Mouse (Mus musculus): Measurements from ENCODE around the gene Coa4. TPM values are rescaled to one million over a fixed set of nuclear protein-coding genes. Genes with fewer than 3 reads are reported as not detected.

Gene Coa4
- polyA plus RNA-seq, 1 experiment = not detected

GRCm38 (mm10) chr7:100570930-100571715, 34.3 kb downstream of the Coa4 start:
- H3K4me3 ChIP-seq (ENCODE audit: insufficient read depth, low read depth, low read length) = no peak overlapping the region
- no peaks in the 10 kb centered on the region for H3K4me1 ChIP-seq (ENCODE audit: control insufficient read depth, insufficient read depth, low read length)
- TF ChIP-seq POLR2A (IDR thresholded peaks at IDR 0.05; ENCODE audit: insufficient read depth, low read depth, low read length) = no peak
- H3K27ac ChIP-seq (ENCODE audit: insufficient read depth, low read depth, low read length) = no peak overlapping the region
- WGBS = 96% methylated on average over 3 of the region's 3 CpGs

DNA sequence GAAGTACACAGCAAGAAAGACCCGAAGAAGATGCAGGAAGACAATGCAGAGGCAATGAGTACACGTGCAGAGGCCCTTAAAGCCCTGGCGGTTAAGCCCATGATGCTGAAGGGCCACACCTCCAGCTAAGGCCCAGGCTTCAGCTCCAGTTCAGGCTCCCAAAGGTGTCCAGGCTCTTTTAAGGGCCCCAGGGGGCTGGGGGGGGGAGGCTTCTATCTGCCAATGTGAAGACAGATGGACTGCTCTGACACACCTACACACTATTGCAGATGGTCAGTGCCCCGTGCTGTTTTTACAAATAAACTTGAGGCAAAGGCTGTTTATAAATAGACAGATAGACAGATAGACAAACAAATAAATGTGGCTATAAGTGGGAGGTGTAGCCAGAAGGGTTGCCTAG, 35.2 kb downstream of the Coa4 start:
- Histone ChIP-seq H3K4me3 (ENCODE audit: insufficient read depth, low read depth, low read length) (no peak overlapping the region), H3K27ac (ENCODE audit: insufficient read depth, low read depth, low read length) (no peak overlapping the region), H3K4me1 (ENCODE audit: control insufficient read depth, insufficient read depth, low read length) (no peaks in the 10 kb centered on the region)
- 94% methylated on average over 4 of the region's 4 CpGs for WGBS
- TF ChIP-seq CTCF (IDR thresholded peaks at IDR 0.05; ENCODE audit: insufficient read depth, low read depth, low read length) = no peak
- TF ChIP-seq POLR2A (IDR thresholded peaks at IDR 0.05; ENCODE audit: insufficient read depth, low read depth, low read length) = no peak

DNA sequence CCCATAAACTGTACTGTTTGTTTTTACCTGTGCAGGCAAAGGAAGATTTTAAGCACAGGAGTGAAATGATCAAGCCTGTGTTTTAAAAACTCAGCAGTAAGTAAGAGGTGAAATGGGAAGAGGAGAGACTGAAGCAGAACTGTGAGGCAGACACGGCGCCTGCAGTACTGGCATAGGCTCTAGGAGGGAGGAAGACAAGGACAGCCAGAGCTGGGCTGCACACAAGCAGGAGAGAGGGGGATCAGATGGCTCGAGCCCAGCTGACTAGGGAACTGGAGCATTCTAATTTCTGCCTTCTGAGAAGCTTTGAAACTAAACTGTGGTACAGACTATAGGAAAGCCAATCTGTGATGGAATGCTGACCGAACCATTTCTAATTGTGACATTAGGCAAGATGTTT, 35.8 kb downstream of the Coa4 start:
- 89% methylated on average over 4 of the region's 4 CpGs for WGBS
- Histone ChIP-seq H3K4me1 (ENCODE audit: control insufficient read depth, insufficient read depth, low read length) (no peaks in the 10 kb centered on the region), H3K27ac (ENCODE audit: insufficient read depth, low read depth, low read length) (no peak overlapping the region), H3K4me3 (ENCODE audit: insufficient read depth, low read depth, low read length) (no peak overlapping the region)
- TF ChIP-seq CTCF (IDR thresholded peaks at IDR 0.05; ENCODE audit: insufficient read depth, low read depth, low read length) = no peak
- no peak for TF ChIP-seq POLR2A (IDR thresholded peaks at IDR 0.05; ENCODE audit: insufficient read depth, low read depth, low read length)

- TF ChIP-seq POLR2A (IDR thresholded peaks at IDR 0.05; ENCODE audit: insufficient read depth, low read depth, low read length) (no peak), CTCF (IDR thresholded peaks at IDR 0.05; ENCODE audit: insufficient read depth, low read depth, low read length) (no peak)
- Histone ChIP-seq H3K27ac (ENCODE audit: insufficient read depth, low read depth, low read length) (peak overlapping the region; percentile 54; the same call in 1 of the 2 replicates), H3K4me1 (ENCODE audit: control insufficient read depth, insufficient read depth, low read length) (peaks cover 2% of the 10 kb centered on the region; the same call in 1 of the 2 replicates), H3K4me3 (ENCODE audit: insufficient read depth, low read depth, low read length) (no peak overlapping the region)
- WGBS = 28% methylated on average over 2 of the region's 2 CpGs
These were observed 41.9 kb downstream of the Coa4 start for GRCm38 (mm10) chr7:100578794-100579193.

- 33% methylated on average over 7 of the region's 7 CpGs for whole genome bisulfite sequencing
- TF ChIP-seq CTCF (IDR thresholded peaks at IDR 0.05; ENCODE audit: insufficient read depth, low read depth, low read length) (no peak), POLR2A (IDR thresholded peaks at IDR 0.05; ENCODE audit: insufficient read depth, low read depth, low read length) (no peak)
- Histone ChIP-seq H3K4me3 (ENCODE audit: insufficient read depth, low read depth, low read length) (peak overlapping the region; percentile 92; the same call in 1 of the 2 replicates), H3K4me1 (ENCODE audit: control insufficient read depth, insufficient read depth, low read length) (peaks cover 2% of the 10 kb centered on the region; the same call in 1 of the 2 replicates), H3K27ac (ENCODE audit: insufficient read depth, low read depth, low read length) (no peak overlapping the region)
These were observed 45.4 kb downstream of the Coa4 start for GRCm38 (mm10) chr7:100582235-100582634.

- peak overlapping the region; percentile 92 for H3K4me3 ChIP-seq (ENCODE audit: insufficient read depth, low read depth, low read length)
- WGBS = under 1% methylated on average over 31 of the region's 31 CpGs
- TF ChIP-seq CTCF (IDR thresholded peaks at IDR 0.05; ENCODE audit: insufficient read depth, low read depth, low read length) (no peak), POLR2A (IDR thresholded peaks at IDR 0.05; ENCODE audit: insufficient read depth, low read depth, low read length) (peak; percentile 49; the same call in 1 of the 2 replicates)
These were observed 45.9 kb downstream of the Coa4 start for GRCm38 (mm10) chr7:100582727-100583236.

DNA sequence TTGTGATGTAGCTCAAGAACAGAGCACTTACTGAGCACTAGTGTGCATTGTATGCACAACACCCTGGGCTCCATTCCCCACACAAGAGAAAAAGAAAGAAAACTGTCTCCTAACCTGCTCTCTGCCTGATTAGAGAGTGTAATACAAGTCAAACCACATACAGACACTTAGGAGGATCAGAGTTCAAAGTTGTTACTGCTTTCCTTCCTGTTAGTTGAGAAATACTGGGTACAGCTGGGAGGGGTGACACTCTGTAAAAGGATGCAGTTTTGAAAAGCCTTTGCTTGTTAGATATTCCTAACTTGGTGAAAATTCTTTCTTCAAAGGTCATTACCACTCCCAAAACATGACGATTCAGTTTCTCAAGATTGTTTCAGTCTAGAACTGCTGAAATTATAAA, 52.9 kb downstream of the Coa4 start:
- Histone ChIP-seq H3K4me3 (ENCODE audit: insufficient read depth, low read depth, low read length) (no peak overlapping the region), H3K4me1 (ENCODE audit: control insufficient read depth, insufficient read depth, low read length) (no peaks in the 10 kb centered on the region), H3K27ac (ENCODE audit: insufficient read depth, low read depth, low read length) (no peak overlapping the region)
- WGBS = 54% methylated on average over 1 of the region's 1 CpGs
- TF ChIP-seq CTCF (IDR thresholded peaks at IDR 0.05; ENCODE audit: insufficient read depth, low read depth, low read length) = no peak
- no peak for TF ChIP-seq POLR2A (IDR thresholded peaks at IDR 0.05; ENCODE audit: insufficient read depth, low read depth, low read length)

More at GRCm38 (mm10) chr7:100582727-100583236, 45.9 kb downstream of the Coa4 start:
- Histone ChIP-seq H3K27ac (ENCODE audit: insufficient read depth, low read depth, low read length) (peak overlapping the region; percentile 99), H3K4me1 (ENCODE audit: control insufficient read depth, insufficient read depth, low read length) (peaks cover 2% of the 10 kb centered on the region; the same call in 1 of the 2 replicates)

Other genes with a start within 250 kb of the Coa4 start
- gene C2cd3, start 164.8 kb upstream of the Coa4 start, polyA plus RNA-seq (2012; ENCODE audit: insufficient read depth, insufficient read length, low replicate concordance, missing spikeins) = 279 TPM in 1 of 2 replicates, not detected in the other
- not detected in 2 replicates for gene Ppme1, start 164.8 kb upstream of the Coa4 start, polyA plus RNA-seq (2012; ENCODE audit: insufficient read depth, insufficient read length, low replicate concordance, missing spikeins)
- gene Ucp3, start 64.1 kb upstream of the Coa4 start, polyA plus RNA-seq (2012; ENCODE audit: insufficient read depth, insufficient read length, low replicate concordance, missing spikeins) = not detected in 2 replicates
- 487 TPM in 1 of 2 replicates, not detected in the other for gene Ucp2, start 43.7 kb upstream of the Coa4 start, polyA plus RNA-seq (2012; ENCODE audit: insufficient read depth, insufficient read length, low replicate concordance, missing spikeins)
- gene Dnajb13, start 22.1 kb upstream of the Coa4 start, polyA plus RNA-seq (2012; ENCODE audit: insufficient read depth, insufficient read length, low replicate concordance, missing spikeins) = not detected in 2 replicates
- gene Rab6a, start 70.3 kb downstream of the Coa4 start, polyA plus RNA-seq (2012; ENCODE audit: insufficient read depth, insufficient read length, low replicate concordance, missing spikeins) = not detected in 2 replicates
- gene Mrpl48, start 71.2 kb downstream of the Coa4 start, polyA plus RNA-seq (2012; ENCODE audit: insufficient read depth, insufficient read length, low replicate concordance, missing spikeins) = not detected in 2 replicates
- not detected in 2 replicates for gene Plekhb1, start 125.3 kb downstream of the Coa4 start, polyA plus RNA-seq (2012; ENCODE audit: insufficient read depth, insufficient read length, low replicate concordance, missing spikeins)
- not detected in 2 replicates for gene Fam168a, start 169.6 kb downstream of the Coa4 start, polyA plus RNA-seq (2012; ENCODE audit: insufficient read depth, insufficient read length, low replicate concordance, missing spikeins)